Mouse (Mus musculus) adrenal gland, postnatal 10 days (tissue): ENCODE data around the gene Cox11. TPM values are rescaled to one million over a fixed set of nuclear protein-coding genes. Genes with fewer than 3 reads are reported as not detected.

Experiments used
- total RNA-seq, 2 experiments: library from RNA; stranded (reverse); gene quantifications; 2 replicates each; pipeline ENCODE4 v1.2.3; 2021

Gene Cox11
- total RNA-seq, 2 experiments from 2014 or later, result 24.5 to 28.6 TPM

Other genes starting within 250 kb of the Cox11 start
- 10 to 100 TPM; 22.5 to 22.8 TPM for gene Hlf, start 247.3 kb upstream of the Cox11 start, total RNA-seq
- gene Stxbp4, start 89 bp upstream of the Cox11 start, total RNA-seq, result 1 to 10 TPM; 6.4 to 9.1 TPM
- gene Tom1l1, start 50.2 kb downstream of the Cox11 start, total RNA-seq, result 10 to 100 TPM; 25.0 to 31.4 TPM